Mouse (Mus musculus) stomach, postnatal 0 days (tissue): ENCODE results near the gene Gdf11. TPM values are rescaled to one million over a fixed set of nuclear protein-coding genes. Genes with fewer than 3 reads are reported as not detected.
A peak's percentile ranks its signal among the peaks of the same experiment; 100 is the strongest.

ENCODE experiments used
- ATAC-seq: fragments of 200-750 bp; cut with Nextera tagmentation; 2 replicates; pipeline ENCODE4 v1.8.0; 2017; ENCODE audit not compliant: low FRiP score, low TSS enrichment
- DNase-seq: peaks from one replicate; pipeline ENCODE4 v3.0.0-alpha.2; 2016; ENCODE audit warnings: low spot score
- H3K27ac ChIP-seq: fragments of 300-500 bp; sonication (generic); replicated peaks from 2 replicates; pipeline ENCODE4 v1.5.1; 2014; ENCODE audit warnings: mild to moderate bottlenecking, control low read depth
- H3K27me3 ChIP-seq: fragments of 300-500 bp; sonication (generic); 2 replicates; pipeline ENCODE4 v1.6.1; 2014; ENCODE audit warnings: low read length; ENCODE audit not compliant: control insufficient read depth, insufficient read depth
- H3K36me3 ChIP-seq: fragments of 300-500 bp; sonication (generic); 2 replicates; pipeline ENCODE4 v1.6.1; 2014; ENCODE audit warnings: low read length, mixed read lengths; ENCODE audit not compliant: control insufficient read depth, insufficient read depth
- H3K4me1 ChIP-seq: fragments of 300-500 bp; sonication (generic); replicated peaks from 2 replicates; pipeline ENCODE4 v1.6.1; 2014; ENCODE audit warnings: antibody characterized with exemption; ENCODE audit not compliant: control insufficient read depth, insufficient read depth
- H3K4me2 ChIP-seq: fragments of 300-500 bp; sonication (generic); replicated peaks from 2 replicates; pipeline ENCODE4 v1.6.1; 2014; ENCODE audit warnings: low read depth, mild to moderate bottlenecking, control low read depth, moderate library complexity
- H3K4me3 ChIP-seq: fragments of 300-500 bp; sonication (generic); 2 replicates; pipeline ENCODE4 v1.5.1; 2014; ENCODE audit warnings: low read depth, low read length, control low read depth
- H3K9ac ChIP-seq: fragments of 300-500 bp; sonication (generic); 2 replicates; pipeline ENCODE4 v1.6.1; 2014; ENCODE audit warnings: mild to moderate bottlenecking, low read length, control low read depth, mixed read lengths
- H3K9me3 ChIP-seq: fragments of 300-500 bp; sonication (generic); 2 replicates; pipeline ENCODE4 v1.6.1; 2016; ENCODE audit warnings: low read length; ENCODE audit not compliant: control insufficient read depth
- CTCF ChIP-seq: IDR thresholded peaks from 2 replicates; pipeline ENCODE4 v1.5.1; 2016; ENCODE audit warnings: antibody characterized with exemption, low read depth, mild to moderate bottlenecking, moderate library complexity
- EP300 ChIP-seq: optimal IDR thresholded peaks from 2 replicates; pipeline ENCODE3; 2016; ENCODE audit warnings: antibody characterized with exemption
- WGBS: fragments of 180-500 bp; shearing (Covaris S2); extraction: QIAGEN DNeasy Blood & Tissue Kit; methylation state at CpG from one replicate; pipeline ENCODE4 v1.1.7; 2014; 5-methylcytosine and 5-hydroxymethylcytosine counted together
- polyA plus RNA-seq: library from polyadenylated mRNA; unstranded; fragments of >200 nt; fragmentation: Nextera tagmentation; extraction: Ambion mirVana; gene quantifications from 2 replicates; pipeline ENCODE4 v1.2.1, GENCODE M21; 2015

Gene Gdf11
- polyA plus RNA-seq, 1 experiment from 2014 or later: 1.6 TPM

DNA sequence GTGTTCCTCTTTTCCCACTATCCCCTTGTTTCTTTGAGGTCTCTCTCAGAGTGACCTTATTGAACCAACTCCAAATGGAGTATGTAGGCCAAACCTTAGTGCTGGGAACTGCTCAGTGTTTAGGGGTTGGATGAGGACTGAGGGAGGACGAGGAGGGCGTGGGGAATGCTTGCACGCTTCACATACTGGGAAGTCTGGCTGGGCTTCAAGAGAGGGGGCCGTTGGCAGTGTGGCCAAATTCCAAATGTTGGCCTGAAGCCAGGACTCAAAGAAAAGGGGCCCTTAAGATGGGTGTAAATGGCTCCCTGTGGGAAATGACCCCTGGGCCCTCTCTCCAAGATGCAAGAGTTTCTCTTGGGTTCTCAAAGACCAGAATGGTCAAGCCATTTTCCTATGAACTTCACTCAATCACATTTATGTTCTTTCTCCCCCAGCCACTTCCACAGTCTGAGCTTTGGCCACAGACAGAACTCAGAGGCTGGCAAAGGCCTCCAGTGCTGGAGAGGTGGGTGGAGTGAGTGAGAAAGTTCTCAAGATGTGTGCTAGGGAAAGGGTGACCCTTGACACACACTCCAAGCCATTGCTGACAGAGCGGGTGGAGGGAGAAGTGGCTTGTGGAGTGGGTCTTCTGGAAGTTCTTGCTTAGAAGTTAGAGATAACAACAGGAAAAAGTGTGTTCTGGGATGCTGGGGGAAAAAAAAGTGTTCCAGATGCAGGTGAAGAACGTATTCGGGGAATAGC is 38.3 kb upstream of the Gdf11 start:
- Histone ChIP-seq H3K4me2 (no peak overlapping the region), H3K4me3 (no peak overlapping the region), H3K9ac (no peak overlapping the region), H3K27me3 (no peaks in the 10 kb centered on the region), H3K4me1 (no peaks in the 10 kb centered on the region), H3K9me3 (no peaks in the 10 kb centered on the region), H3K27ac (no peak overlapping the region), H3K36me3 (no peaks in the 10 kb centered on the region)
- DNase-seq (no peak), ATAC-seq (no peak)
- WGBS: 56% methylated on average over 7 of the region's 7 CpGs
- no peak for TF ChIP-seq CTCF
- no peak for TF ChIP-seq EP300

DNA sequence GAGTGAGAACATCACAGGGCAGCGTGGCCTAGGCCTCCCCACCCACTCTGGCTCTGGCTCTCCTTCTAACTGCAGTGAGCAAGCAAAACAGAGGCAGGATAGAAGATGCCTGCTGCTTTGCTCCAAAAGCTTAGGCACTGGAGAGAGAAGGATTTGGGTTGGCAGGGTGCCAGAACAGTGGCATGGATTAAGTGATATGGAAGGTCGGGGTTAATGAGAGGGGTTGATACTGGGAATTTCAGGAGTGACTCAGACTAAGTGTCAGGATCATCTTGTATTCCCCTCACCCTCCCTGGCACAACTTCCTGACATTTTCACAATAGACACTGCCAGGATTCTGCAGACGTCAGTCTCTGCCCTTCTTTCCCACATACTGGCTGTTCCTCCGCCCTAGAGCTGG is 36.8 kb upstream of the Gdf11 start:
- Histone ChIP-seq H3K4me2 (no peak overlapping the region), H3K36me3 (no peaks in the 10 kb centered on the region), H3K9ac (no peak overlapping the region), H3K4me1 (0 out of 2 replicates have a peak, but pooled peaks cover 3% of the 10 kb centered on the region), H3K4me3 (no peak overlapping the region), H3K9me3 (no peaks in the 10 kb centered on the region), H3K27me3 (no peaks in the 10 kb centered on the region), H3K27ac (no peak overlapping the region)
- WGBS: 24% methylated on average over 4 of the region's 4 CpGs
- DNase-seq (no peak), ATAC-seq (peak; percentile 26; the same call in 1 of the 2 replicates)
- TF ChIP-seq EP300: no peak
- no peak for TF ChIP-seq CTCF

DNA sequence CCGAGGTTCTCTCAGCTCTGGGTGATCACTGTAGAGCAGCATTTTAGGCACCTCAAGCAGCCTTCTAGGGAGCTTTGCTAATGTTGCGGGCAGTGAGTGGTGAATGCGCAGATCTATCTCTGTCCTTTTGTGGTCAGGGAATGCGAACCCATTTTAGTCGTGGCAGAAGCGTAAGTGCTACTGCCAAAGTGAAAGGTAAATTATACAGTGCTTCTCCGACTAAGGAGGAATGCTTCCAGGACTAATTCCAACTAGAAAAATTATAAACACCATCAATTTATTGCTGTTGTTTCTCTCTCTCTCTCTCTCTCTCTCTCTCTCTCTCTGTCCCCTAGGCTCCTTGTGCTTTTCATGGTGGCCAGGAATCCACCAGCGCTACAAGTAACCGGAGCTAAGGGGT is 32.4 kb upstream of the Gdf11 start, which contains the start of gene Bloc1s1:
Gene Bloc1s1 (minus strand): TSS at position 101 of the 400 bp plus-strand sequence.
- TF ChIP-seq EP300 (no peak), CTCF (no peak)
- Histone ChIP-seq H3K27me3 (no peaks in the 10 kb centered on the region), H3K9ac (peak within 1 kb of the TSS; percentile 81), H3K4me3 (peak within 1 kb of the TSS; percentile 68), H3K36me3 (no peaks in the 10 kb centered on the region), H3K27ac (peak within 1 kb of the TSS; percentile 97), H3K4me1 (0 out of 2 replicates have a peak, but pooled peaks cover 13% of the 10 kb centered on the region), H3K9me3 (no peaks in the 10 kb centered on the region), H3K4me2 (peak within 1 kb of the TSS; percentile 77)
- WGBS: 53% methylated on average over 9 of the region's 9 CpGs
- DNase-seq (no peak), ATAC-seq (no peak)

DNA sequence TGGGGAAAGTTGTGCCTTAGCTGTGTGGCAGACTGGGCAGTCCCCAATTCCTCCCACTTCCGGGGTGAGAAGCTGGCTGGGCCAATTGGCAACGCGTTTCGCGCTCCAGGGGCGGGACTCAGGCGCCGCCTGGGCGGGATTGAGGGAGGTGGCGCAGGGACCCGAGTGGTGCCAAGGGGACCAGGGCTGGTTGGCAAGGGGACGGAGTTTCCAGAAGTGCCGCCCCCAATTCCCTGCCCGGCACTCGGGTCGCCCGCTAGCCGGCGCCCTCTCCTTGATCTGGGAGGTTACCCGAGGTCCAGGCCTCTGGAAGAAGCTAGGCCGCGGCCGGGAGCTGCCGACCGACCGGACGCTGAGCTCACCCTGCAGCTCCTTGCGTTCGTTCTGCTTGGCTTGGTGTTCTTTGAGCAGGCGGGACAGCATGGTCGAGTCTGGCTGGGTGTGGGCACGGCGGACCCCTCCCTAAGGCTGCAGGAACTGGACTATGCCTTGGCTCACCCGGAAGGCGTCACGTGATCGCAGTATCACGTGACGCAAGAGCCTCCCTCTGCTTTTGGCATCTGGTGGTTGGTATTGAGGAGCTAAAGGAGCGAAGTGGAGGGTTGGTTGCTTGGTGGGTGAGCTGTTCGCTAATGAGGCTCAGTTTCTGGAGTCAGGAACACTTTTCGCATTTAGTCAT is 31.6 kb upstream of the Gdf11 start:
- H3K4me2 ChIP-seq: peak overlapping the region; percentile 77
- 1% methylated on average over 40 of the region's 42 CpGs for WGBS
- H3K9ac ChIP-seq: peak overlapping the region; percentile 81
- no peaks in the 10 kb centered on the region for H3K9me3 ChIP-seq
- H3K36me3 ChIP-seq: no peaks in the 10 kb centered on the region
- H3K4me3 ChIP-seq: peak overlapping the region; percentile 68
- peak; percentile 68 for TF ChIP-seq CTCF
- TF ChIP-seq EP300: peak; percentile 63
- no peaks in the 10 kb centered on the region for H3K27me3 ChIP-seq
- ATAC-seq: peak; percentile 94
- peak; percentile 97 for DNase-seq
- H3K4me1 ChIP-seq: 0 out of 2 replicates have a peak, but pooled peaks cover 13% of the 10 kb centered on the region
- peak overlapping the region; percentile 97 for H3K27ac ChIP-seq

DNA sequence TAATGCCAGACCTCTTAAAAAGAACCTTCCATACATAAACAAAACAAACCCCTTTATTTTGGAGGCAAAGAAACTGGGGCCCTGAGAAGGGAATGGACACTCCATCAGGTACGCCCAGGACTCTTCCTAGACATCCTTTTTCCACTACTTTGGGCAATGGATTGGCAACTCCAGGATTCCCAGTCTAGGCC is 31.2 kb upstream of the Gdf11 start, which contains the start of gene Rdh5:
Gene Rdh5 (minus strand): TSS at position 67 of the 191 bp plus-strand sequence.
- H3K9ac ChIP-seq: peak within 1 kb of the TSS; percentile 81
- TF ChIP-seq EP300 (no peak), CTCF (no peak)
- WGBS: 17% methylated on average over 1 of the region's 1 CpGs
- ATAC-seq: no peak
- peak within 1 kb of the TSS; percentile 77 for H3K4me2 ChIP-seq
- H3K9me3 ChIP-seq: no peaks in the 10 kb centered on the region
- H3K4me1 ChIP-seq: 0 out of 2 replicates have a peak, but pooled peaks cover 13% of the 10 kb centered on the region
- H3K27ac ChIP-seq: peak within 1 kb of the TSS; percentile 97
- no peaks in the 10 kb centered on the region for H3K27me3 ChIP-seq
- H3K4me3 ChIP-seq: peak within 1 kb of the TSS; percentile 68
- H3K36me3 ChIP-seq: peaks cover 2% of the 10 kb centered on the region; the same call in 1 of the 2 replicates
- no peak for DNase-seq
